Mouse (Mus musculus) fibroblast of lung, adult 2 months (primary cell): ENCODE data around the gene Runx1.

Experiments used
- DNase-seq: peaks from one replicate; pipeline ENCODE4 v3.0.0-alpha.2; 2011; ENCODE audit warnings: low read depth

Runx1 gene

DNA sequence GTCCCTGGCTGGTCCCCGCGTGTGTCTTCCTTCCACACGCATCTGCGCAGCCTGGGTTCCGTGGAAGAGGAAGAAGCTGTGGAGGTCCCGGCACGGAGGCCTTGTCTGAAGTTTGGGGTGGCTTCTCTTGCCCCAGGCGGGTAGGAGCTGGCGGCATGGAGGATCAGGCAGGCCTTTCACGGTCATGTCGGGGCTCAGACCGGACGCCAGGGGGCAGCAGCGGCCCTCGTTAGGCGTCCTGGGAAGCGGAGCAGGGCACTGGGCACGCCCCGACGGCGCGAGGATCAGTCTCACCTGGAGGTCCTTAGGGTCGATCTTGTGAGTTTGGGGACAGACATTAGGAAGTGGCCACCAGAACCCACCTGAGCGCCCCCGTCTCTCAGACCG, 127.3 kb downstream of the Runx1 start:
- DNase-seq = peak; percentile 48

DNA sequence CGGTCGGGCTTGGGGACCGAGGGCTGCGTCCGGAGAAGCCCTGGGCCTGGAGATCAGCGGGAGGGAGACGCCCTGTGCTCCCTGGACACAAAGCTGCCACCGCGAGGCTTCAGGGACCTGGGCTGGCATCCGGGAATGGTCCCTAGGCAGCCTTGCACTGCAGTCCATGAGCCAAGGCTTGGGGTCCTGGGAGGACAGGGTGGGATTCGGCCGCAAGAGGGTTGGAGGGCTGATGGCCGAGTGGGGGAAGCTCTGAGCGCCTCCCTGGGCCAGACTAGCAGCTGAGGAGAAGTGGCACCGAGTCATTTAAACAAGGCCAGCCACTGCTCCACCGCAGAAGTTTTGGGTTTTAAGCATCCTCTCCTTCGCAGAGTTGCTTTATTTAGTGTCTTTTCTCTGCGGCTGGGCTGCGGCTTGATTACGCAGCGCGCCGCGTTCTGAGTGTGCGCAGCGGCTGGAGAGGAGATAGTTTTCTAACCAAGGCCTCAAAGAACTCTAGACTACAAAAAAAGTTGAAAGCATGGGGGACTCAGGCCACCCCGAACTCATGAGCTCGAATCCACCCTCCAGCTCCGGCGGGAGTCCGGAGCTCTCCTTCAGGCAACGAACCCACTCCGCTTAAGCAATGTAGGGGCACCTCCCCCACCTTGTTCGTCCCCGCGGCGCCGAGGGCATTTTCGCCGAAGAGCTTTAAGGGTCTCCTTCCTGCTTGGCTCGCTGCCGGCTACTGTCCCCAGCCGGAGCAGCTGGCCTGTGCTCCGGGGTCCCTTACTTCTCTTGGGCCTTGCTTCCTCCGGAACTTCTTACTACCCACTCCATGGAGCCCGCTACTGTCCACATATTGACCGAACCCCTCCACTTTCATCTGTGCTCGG, 128.0 kb downstream of the Runx1 start:
- DNase-seq = peak; percentile 27

DNA sequence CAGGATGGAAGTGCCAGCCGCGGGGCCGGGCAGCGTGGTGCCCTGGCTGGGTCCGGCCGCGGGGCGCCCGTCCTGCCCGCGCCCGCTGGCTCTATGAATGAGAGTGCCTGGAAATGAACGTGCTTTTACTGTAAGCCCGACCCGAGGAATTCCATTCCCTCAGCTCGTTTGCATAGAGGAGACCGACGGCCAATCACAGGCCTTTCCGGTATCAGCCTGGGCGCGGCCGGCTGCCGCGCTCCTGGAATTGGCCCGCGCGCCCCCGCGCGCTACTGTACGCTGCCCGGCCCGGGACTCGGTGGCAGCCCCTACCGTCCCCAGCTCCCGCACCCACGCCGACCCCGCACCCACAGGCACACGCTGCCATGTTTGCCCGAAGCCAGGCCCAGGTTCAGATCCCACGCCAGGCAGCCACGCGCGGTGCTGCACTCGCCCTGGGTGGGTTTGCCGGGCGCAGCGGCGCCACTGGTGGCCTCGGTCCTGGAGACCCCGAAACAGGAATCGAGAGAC, 128.7 kb downstream of the Runx1 start:
- peak; percentile 77 for DNase-seq

DNA sequence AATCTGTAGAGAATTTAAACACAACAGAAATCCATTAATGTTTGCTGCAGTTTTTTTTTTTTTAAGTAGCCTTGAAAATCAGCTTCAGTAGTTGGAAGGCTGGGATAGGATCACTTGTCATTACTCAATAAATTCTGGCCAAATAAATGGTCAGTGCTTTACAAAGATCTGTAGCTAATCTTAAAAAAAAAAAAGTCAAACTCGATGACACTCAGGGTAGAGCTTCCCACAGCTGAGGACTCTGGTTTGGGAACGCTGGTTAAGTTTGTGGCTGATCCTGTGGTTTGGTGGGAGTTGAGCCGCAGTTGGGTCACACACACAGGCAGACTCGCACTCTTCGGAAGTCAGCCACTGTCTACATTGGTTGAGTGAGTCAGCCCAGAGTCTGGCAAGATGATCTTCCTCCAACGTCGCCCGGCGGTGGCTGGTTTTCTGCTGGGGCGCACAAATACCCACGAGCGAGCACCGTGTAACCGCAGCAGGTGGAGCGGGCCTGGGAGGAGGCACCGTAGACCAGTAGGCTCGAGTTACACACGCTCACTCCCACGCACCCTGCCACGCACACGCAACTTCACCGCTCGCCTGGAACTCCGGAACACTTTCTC, 129.4 kb downstream of the Runx1 start:
- DNase-seq = peak; percentile 80

DNA sequence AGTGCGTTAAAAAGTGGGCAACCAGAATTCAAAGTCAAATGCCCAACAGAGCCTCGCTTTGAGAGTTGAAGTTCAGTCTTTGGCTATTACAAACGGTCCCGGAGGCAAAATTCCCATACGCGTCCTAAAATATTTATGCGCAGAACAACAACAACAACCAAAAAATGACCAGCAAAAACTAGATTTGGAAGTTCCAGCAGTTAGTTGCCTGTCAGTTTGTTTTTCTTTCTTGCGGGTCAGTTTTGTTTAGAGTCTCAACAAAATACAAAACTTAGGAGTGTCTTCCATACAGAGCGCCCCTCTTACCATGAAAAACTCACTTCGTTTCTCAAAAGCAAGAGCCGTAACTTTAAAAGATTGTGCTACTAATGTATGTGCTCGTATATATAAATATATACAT, 130.0 kb downstream of the Runx1 start:
- no peak for DNase-seq

DNA sequence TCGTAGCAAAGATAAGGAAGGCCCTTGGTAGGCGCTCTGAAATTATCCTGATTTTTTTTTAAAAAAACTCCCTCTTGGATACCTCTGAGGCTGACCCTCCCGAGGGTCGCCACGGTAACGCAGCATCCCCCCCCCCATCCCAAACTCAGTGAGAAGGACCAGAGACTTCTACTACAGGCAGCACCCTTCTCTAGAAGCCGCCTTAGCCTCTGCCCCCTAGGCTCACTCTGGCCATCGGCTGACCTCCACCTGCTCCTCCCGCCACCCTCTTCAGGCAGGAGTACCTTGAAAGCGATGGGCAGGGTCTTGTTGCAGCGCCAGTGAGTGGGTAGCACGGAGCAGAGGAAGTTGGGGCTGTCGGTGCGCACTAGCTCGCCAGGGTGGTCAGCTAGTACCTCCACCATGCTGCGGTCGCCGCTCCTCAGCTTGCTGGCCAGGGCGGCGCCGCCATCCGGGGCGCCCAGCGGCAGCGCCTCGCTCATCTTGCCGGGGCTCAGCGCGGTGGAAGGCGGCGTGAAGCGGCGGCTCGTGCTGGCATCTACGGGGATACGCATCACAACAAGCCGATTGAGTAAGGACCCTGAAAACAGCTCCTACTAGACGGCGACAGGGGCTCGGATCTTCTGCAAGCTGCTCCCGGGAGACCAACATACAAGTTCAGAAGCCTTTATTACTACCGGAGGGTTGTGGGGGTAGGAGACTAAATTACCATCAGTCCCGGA, 130.6 kb downstream of the Runx1 start:
- DNase-seq = no peak

DNA sequence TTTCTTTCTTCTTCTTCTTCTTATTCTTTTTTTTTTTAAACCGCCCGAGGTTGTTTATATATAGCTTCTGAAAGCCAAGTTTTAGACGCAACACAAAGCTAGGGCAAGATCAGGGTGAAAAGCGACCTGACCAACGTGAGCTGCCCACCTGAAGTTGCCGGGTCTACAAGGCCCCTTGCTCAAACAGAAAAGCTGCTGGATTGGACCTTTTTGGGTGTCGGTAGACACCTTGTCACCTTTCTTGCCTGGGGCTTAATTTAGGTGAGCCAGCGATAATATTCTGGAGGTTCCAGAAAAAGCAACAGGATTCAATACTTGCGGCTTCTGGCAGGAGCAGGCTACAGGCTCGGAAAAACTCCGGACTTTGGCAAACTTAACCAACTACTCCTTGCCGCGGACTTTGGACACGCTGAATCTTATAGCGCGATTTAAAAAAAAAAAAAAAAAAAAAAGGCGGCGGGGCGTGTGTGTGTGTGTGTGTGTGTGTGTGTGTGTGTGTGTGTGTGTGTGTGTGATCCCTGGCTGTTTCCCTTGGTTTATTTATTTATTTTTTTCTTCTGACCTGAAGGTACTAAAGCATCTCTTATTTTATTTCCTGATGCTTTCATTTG, 131.3 kb downstream of the Runx1 start:
- no peak for DNase-seq

DNA sequence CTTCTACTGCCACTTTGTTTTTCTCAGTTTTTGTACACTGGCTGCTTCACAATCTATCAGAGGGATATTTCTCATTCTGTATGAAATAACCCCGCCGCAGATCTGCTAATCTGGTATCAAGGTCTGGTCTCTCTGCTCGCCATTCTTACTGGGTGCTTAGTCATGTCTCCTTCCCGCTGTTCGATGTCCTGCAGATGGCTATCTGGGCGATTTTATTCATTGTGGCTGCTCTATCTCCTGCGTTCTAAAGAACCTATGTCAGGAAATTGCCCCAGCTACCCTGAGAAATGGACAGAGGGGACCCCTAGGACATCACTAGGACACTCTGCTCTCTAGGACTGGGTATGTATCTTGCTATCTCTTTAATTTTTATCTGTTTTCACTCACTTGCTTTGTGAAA, 135.2 kb downstream of the Runx1 start:
- DNase-seq = no peak

DNA sequence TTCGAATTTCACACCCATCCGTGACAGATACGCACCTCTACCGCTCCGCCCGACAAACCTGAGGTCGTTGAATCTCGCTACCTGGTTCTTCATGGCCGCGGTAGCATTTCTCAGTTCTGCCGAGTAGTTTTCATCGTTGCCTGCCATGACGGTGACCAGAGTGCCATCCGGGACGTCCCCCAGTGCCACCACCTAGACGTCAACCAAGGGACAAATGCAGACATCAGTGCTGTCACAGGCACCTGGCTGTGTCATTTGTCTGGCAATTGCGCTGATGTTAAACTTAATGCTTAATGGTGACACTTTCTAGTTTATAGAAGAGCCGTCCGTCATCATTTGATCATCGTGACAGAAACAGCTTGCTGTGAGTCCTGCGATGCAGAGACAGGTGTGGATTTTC, 137.0 kb downstream of the Runx1 start:
- DNase-seq = no peak

DNA sequence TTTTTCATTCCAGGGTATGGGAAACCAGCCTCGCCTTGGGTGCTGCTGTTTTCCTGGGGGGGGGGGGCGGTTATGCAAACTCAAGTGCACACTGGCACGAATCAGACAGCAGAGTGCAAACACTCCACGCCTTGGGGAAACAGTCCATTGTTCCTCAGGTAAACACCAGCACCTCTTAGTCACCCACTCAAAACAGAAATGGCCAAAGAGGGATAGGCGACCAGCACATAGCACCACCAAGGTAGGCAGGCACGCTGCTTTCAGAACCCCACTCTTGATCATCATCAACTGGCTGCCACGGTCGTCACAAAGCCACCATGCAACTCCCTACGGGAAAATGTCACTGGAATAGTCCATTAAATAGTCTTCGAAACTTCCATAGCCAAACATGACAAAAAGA, 139.0 kb downstream of the Runx1 start:
- no peak for DNase-seq

DNA sequence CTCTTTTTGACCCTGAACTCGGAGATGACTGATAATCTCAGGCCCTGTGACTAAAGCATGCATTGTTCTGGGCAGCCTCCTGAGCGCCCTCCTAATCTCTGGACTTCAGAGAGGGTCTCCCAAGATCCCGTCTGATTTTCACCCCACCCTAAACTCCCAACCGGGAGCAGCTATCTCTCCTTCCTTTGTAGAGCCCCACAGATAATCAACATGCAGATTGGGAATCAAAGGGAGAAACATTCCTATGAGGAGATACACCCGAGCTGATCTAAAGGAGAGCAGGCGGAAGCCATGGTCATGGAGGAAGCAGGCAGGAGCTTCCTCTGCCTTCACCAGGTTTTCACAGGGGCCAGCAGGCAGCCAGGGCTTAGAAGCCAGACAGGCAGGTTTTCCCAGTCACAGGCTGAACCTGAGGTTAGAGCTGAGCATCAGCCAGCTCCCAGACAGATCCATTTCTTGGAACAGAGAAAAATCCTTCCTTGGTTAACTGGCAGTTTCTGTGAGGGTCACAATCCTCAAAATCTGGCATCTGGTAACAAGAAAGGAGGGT, 140.1 kb downstream of the Runx1 start:
- no peak for DNase-seq

DNA sequence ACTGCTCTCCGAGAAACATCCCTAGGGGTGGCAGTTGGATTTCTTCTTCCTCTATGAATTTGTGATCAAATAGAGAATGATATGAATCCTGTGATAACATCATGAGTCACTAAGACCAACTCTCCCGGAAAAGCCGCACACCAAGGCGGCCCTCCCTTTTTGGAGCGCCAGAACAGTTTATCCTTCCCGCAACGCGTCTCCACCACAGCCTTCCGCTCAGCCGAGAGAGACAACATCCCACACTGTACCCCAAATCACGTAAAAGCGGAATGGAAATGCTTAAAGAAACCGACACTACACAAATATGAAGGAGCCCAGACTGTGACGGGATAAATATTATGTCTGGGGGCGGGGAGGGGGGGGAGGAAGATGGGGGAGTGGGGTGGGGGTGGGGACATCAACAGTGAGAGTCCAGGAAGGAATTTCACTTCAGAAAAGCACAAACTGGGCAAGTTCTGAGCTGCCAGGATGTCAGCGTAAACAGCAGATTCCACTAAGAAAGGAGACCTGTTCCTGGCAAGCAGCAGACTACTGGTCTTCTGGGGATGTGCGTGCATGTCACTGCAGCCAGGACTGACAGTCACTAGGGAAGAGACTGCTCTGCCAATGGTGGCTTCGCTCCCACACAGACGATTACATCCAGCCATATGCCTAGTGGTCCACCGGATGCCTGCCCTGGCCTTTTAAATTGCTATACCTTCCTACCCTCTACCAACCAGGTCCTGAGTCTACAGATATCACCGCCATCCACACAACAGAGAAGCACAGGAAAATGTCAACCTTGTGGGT, 141.3 kb downstream of the Runx1 start:
- DNase-seq = no peak

DNA sequence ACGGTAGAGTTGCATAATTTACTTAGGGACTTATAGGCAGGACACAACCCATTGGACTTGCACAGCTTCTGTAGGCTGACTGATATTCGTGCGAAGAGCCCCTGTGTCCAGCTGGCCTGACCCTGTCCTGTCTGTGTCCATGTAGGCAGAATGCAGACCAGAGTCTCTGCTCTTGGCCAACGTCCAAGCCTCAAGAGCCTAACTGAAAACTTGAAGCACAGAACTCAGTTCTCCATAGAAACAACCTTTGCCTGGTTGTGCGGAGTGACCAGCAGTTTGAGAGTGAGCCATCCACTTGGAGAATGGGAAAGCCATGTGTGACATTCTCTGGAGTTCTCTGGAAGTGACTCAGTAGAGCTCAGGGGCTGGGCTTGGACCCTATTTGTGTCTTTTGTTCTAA, 149.3 kb downstream of the Runx1 start:
- no peak for DNase-seq

DNA sequence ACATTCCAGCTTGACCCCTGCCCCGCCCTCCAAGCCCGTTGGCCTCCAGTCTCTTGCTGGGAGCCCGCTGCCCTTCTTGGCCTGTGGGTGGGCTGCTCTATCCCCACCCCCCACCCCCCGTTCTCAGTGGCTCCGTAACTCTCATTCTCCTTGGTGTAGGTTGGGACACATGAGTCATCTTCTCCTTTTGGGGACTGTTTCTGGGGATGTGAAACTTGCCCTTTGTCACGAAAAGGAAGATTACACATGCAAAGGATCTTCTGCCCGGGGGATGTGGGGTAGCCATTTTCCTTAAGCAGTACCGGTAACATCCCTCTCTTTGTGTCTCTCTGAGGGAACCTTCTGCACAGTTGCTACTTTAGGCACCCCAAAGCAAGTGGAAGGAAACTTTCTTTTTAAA, 150.3 kb downstream of the Runx1 start:
- no peak for DNase-seq

DNA sequence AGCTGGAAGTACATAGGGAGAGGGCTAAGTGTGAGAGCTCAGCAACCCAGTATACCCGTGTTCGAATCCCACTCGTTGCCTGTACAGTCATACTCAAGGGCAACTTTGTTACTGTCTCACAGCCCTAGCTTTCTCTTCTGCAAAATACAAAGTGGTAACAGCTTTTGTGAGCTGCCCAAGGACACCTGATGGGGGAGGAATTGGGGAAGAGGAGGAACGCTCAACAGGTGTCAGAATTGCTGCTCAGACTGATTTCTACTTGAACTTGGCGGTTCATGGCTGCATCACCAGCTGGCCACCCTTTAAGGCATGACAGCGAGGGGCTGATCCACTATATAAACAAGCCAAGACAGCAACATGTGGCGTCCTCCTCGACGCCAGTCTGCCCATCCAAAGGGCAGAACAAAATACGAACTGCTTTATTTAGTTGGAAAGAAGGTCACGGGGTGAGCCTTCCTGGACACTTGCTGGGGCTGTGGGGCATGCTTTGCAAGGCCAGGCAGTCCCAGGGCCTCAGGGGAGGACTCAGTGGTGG, 151.0 kb downstream of the Runx1 start:
- DNase-seq = no peak

DNA sequence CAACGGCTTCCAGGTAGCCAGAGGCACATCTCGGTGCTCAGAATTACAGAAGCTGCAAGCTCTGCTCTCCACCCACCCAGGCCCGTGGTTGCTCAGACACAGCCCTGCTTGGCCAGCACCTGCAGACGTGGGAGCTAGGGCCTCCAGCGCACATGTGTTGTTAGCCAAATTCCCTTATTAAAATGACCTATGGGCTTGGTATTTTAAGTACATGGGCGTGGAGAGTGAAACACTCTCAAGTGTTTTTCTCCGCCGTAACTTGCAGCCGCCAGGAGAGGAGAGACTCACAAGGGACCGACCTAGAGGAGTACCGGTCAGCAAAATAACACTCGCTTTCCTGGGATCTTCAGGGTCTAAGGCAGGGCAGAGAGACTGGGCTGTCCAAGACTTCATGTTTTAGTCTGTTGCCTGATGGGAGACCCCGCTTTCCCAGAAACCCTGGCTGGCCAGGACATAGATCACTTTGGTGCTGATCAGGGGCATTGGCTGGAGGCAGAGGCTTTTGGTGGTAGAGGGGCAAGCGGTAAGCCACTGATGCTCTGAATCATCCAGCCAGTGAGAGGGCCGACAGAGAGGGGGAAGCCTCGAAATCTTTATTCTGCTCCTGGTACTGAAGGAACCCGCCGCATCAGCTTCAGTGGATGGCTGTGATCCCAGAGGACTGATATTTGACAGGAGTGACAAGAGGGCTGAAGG, 151.7 kb downstream of the Runx1 start:
- DNase-seq = no peak

DNA sequence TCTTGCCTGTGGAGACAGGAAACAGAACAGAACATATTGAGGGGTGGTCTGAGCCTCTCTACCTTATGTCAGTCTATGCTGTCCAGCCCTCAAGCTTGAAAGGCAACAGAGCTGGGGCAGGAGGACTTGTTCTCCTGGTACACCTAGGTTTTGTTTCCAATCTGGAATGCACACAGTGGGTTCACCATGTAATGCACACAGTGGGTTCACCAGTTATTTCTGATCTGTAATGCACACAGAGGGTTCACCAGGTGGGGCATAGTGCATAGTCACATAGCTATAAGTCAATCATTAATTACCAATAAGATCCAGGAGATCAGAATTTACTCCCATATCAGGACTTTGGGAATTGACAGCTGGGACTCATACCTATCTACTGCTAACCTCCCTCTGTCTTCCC, 157.1 kb downstream of the Runx1 start:
- no peak for DNase-seq

DNA sequence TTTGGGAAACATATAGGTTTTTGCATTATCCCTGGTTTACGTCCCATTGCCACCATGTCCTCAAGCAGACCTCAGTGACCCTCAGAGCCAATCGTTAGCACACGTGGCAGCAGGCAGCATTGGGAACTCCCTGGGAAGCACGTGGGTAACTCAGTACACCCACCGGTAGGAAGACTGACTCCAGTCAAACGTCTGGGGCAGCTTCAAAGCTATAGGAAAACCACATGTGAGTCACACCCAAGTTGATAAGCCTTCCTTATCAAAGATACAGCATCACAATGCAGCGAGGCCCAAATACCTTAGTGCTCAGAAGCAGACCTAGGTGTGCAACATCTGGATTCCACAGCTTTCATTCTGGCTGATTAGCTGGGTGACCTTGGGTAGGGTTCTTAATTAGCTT, 164.2 kb downstream of the Runx1 start:
- no peak for DNase-seq

DNA sequence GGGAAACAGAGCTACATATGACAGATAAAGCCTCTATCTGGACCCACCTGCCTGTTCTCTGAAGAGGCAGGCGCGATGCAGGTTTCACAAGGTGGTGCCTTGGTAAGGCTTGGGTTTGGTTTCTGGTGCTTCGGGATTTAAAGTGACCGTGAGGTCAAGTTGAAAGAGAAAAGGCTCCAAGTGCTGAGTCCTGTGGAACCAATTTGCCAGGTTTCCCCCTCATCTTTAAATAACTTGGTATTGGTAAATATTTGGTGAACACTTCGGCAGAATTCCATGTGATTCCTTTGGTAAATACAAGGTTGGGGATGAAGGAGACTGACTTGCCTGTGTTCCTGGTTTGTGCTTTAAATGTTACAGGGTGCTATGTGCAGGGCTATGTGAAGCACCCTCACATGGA, 169.2 kb downstream of the Runx1 start:
- no peak for DNase-seq

DNA sequence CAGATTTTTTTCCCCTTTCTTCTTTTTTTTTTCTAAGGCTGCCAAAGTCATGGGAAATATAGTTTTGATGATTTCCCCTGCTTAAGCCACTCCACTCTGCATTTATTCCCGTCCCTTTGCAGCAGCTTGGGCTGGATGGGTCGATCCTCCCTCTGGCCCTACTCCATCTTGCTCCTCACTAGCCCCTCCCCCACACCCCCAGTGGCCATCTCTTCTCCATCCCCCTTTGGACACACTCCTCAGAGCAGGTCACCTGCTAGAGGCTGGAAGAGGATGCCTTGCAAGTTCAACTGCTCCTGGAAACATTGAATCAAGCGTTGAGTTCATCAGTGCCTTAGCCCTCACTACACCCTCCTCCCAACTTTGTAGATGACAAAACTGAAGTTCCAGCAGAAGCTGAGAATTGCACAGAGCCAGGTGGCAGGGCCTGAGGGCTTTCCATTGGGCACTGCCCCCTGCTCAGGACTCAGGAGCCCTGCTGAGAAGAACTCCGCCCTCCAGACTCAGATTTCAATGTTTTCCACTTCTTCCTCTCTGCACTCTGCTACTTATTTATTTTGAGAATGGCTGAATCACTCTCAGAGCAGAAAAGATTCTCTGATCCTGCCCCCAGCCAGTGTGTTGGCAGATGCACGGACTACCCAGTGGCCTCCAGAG, 171.5 kb downstream of the Runx1 start:
- DNase-seq = peak; percentile 89
